Mouse (Mus musculus): ENCODE data around the gene Chga. TPM values are rescaled to one million over a fixed set of nuclear protein-coding genes. Genes with fewer than 3 reads are reported as not detected.

The Chga gene
- polyA plus RNA-seq, 1 experiment = 167 TPM

DNA sequence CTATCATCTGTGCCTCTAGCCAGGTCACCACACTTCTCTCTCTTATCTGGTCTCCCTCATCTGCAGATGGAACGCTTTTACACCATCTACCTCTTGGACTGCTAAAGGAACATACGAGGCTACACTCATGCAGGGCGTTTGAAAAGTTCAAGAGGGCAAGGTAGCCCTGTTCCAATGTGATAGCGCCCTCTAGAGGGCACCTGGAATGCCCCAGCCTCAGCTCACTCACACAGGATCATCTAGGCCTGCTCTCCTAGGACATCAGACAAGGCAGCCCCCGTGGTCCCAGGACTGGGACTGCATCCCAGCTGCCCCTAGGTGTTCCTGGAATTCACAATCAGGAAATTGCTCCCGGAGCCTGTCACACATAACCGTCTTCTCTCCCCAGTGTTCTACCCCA is 41.6 kb downstream of the Chga start:
- DNase-seq (ENCODE audit: extremely low spot score in 1 of 2, low spot score in 1 of 2) = no peak

DNA sequence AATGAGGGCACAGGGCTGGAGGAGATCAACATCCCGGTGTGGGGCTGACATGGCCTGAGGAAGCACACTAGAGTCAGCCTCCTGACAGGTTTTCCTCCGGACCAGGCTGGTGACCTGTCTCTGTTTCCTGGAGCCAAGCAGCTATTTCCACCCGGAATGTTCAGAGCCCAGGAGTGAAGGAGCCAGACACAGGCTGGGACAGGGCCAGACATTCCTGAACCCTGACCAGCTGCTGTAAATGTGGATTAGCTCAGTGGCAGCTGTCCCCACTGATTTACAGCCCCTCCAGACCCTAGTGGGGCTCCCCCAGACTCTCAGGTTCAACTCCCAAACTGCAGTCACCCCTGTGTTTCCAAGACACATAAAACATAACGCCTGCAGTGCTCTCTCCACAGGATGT is 42.7 kb downstream of the Chga start:
- DNase-seq (ENCODE audit: extremely low spot score in 1 of 2, low spot score in 1 of 2) = no peak

DNA sequence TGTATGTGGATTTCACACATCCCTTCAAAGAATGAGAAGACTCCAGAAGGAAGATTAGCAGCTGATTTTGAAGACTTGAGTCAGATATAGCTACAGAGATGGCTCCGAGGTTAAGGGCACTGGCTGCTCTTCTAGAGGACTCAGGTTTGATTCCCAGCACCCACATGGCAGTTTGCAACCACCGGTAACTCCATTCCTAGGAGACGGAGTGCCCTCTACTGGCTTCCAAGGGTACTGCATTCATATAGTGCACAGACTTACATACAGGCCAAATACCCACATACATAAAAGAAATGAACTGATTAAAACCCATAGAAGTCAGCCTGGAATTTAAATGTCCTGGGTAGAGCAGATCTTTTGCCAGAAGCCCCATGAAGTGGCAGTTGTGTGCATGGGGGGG is 43.8 kb downstream of the Chga start:
- DNase-seq (ENCODE audit: extremely low spot score in 1 of 2, low spot score in 1 of 2) = no peak

DNA sequence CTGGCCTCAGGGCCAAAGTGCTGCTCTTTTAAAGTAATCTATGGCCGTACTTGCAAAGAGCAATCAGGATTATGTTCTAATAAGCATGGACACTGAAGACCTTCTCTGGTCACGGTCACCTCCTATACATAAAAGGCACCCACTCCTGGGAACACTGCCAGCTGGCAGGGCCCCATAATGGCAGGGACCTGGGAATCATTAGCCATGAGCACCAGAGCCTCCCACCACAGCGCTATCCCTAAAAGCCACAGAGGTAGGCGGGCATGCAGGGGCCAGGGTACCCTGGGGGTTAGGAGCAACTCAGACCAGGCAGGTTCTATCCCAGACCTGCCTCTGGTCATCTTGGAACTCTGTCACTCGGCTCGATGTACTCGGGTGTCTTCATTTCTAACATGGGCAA is 45.0 kb downstream of the Chga start:
- DNase-seq (ENCODE audit: extremely low spot score in 1 of 2, low spot score in 1 of 2) = no peak

DNA sequence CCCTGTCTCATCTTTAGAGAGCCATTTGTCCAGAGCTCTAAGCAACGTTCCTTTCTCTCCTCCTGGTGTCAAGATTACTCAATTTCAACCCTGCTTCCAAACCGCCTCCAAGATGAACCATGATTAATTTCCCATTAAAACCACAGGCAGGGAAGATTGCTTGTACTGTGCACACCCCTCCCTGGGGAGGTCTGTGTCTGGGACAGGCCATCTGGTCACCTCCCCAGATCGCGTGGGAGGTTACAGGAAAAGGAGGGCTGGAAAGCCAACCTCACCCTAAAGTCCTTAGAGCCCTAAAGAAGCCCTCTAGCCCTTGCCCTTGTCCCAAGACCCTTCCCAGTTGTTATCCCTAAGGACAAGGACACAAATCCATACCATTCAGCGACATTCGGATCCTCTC is 45.6 kb downstream of the Chga start:
- no peak for DNase-seq (ENCODE audit: extremely low spot score in 1 of 2, low spot score in 1 of 2)

DNA sequence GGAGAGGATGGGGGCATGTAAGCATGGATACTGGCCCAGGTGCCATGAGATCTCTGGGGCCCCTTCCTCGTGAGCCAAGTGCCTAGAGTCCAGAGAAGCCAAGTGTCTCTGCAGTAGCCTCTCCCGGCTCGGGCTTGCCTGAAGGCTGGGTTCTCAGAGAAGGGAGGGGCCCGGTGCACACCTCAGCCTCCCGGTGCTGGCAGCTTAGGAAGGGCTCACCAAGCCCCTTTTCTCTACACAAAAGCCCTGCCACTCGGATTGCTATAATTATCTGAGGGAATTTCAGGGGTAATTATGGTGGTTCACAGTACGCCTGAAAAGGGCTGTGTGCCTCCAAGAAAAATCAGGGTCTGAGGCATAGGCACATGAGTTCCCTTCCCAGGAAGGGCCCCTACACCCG is 47.1 kb downstream of the Chga start:
- DNase-seq (ENCODE audit: extremely low spot score in 1 of 2, low spot score in 1 of 2) = no peak

DNA sequence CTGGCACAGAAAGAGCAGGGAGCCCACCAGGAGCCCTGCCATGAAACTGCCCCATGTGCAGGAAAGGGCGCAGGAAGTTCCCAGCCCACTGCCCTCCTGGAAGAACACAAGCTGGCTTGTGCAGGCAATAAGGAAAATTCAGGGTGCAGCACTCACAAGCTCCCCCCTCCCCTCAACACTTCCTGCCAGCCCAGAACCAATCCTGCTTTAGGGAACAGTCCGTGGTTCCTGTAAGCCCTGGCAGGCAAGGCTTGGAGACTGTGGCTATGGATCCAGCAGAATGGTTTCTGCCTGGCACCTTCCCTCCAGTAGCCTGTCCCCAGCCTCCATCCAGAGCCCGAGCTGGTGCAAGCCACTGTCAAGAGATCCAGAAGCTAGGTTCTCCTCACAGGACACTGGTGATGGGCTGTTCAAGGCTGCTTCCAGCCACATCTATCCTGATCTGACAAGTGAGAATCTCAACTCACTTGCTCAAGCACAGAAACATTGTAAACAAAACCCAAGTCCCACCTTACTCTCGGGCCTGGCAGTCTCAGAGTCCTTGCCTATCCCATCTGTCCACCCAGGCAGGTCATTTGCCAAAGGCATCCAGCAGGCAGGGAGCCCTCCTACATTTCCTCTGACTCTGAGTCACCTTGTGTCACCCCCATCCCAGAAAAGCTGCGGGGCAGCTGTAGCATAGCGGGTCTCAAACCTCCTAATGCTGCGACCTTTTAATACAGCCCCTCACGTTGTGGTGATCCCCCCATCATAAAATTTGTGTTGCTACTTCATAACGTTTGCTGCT is 47.7 kb downstream of the Chga start:
- no peak for DNase-seq (ENCODE audit: extremely low spot score in 1 of 2, low spot score in 1 of 2)

DNA sequence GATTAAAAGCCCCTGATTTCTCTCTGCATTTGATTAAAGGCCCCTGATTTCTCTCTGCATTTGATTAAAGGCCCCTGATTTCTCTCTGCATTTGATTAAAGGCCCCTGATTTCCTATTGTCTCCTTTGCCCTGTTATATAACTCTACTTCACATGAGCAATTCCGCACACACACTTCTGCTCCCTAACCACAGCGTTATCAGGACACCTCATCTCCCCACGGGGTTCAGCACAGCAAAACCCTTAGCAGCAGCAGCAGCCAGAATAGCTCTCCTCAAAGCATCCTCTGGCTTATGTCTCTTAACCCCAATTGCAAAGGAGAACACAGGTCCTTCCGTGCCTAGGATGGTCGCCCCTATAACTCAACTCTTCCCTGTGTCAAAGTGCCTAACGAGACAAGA is 50.8 kb downstream of the Chga start:
- no peak for DNase-seq (ENCODE audit: extremely low spot score in 1 of 2, low spot score in 1 of 2)

DNA sequence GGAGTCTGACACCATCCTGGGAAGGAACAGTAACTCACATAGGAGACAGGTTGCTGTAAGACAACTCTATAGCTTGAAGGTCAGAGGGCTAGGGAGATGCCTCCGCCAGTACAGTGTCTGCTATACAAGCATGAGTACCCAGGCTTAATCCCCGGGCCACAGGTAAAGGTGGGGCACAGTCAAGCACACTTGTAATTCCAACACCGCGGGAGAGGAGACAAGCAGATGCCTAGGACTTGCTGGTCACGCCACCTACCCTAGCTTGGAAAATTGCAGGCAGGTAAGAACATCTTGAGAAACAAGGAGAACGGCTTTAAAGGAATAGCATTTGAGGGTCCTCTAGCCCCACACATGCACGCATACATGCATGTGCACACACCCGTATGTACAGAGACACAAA is 52.3 kb downstream of the Chga start:
- no peak for DNase-seq (ENCODE audit: extremely low spot score in 1 of 2, low spot score in 1 of 2)

DNA sequence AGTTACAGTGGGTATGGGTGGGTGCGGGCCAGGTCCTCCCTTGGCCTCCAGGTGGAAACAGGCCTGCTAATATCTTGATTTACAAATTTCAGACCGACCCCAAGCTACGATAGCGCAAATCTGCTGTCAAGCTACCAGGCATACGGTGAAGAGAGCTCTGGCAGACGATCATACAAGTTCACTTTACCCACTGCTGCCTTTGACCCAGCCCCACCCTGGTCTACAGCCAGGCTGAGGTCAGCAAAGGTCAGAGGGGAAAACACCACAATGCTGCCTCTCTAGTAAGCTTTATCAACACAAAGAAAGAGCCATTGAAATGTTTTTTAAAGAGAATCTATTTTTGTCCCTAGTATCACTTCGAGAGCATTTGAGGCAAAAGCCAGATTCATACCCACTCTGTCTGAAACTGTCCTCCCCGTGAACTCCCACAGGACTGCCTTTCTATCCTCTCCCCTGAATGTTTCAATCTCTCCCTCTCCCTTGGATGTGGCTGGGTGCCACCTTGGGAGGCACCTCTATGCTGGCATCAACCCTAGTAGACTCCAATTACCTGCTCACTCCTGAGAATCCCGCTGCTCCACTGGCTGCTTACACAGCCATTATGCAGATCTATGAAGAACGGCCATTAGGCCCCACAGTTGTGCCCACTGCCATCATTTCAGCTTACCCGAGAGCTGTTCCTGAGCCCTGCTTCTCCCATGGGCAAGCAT is 53.2 kb downstream of the Chga start:
- no peak for DNase-seq (ENCODE audit: extremely low spot score in 1 of 2, low spot score in 1 of 2)

DNA sequence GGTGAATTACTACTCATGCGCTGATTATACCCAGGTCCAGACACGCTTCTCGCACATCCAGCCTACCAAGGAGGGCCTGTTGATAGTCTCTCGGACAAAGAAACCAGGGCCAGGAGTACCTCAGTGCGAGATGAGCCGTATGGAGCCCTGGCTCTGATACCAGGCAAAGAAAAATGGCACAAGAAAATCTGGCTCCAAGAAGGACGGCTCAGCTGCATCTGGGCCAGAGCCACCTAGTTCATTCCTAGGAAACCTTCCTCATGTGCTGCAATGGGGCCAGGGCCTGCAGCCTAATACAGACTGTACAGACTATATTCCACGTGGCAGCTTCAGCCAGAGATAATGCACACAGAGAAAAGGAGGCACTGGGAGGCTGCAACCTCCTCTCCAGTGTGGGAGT is 56.2 kb downstream of the Chga start:
- DNase-seq (ENCODE audit: extremely low spot score in 1 of 2, low spot score in 1 of 2) = no peak

DNA sequence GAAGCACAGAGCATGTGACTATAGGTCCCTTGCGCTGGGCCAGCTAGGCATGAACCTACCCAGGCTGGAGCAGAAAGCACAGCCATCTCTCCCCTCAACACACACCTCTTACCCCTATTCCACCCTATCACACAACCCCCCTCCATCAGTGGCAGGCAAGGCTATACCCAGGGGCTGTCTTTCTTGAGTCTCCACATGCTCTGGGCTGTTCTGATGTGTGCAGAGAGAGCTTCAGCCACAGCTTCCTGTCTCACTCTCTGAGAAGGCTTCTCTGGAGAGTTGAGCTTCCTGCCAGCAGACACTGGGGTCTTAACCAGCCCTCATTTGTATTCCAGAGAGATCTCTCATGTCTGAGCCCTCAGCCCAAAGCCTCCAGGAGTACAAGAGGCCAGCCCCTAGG is 57.7 kb downstream of the Chga start:
- no peak for DNase-seq (ENCODE audit: extremely low spot score in 1 of 2, low spot score in 1 of 2)

DNA sequence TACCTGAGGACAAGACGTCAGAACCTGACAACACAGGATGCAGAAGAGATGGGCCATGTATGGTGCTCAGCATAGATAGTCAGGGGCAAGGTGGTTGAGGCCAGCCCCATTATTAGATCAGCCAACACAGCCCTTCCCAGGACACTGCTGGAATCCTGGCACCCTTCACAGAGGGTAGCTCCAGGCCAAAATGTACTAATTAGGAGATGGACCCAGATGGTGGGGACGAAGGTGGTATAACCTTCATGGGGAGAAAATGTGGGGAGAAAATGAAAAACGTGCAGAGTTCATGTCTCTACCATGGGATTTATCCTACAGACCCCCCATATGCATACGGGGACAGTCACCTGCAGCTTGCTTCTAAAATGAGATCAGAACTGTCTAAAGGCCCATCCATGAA is 58.6 kb downstream of the Chga start:
- no peak for DNase-seq (ENCODE audit: extremely low spot score in 1 of 2, low spot score in 1 of 2)

Other genes with a start within 250 kb of the Chga start
- gene Lgmn, start 115.2 kb upstream of the Chga start, polyA plus RNA-seq (2012; rRNA removed) = 110 and 121 TPM in 2 replicates
- 22.7 and 27.2 TPM in 2 replicates for gene Golga5, start 85.8 kb upstream of the Chga start, polyA plus RNA-seq (2012; rRNA removed)
- gene Itpk1, start 150.0 kb downstream of the Chga start, polyA plus RNA-seq (2012; rRNA removed) = 45.0 and 46.4 TPM in 2 replicates
- 8.4 and 12.4 TPM in 2 replicates for gene Moap1, start 188.7 kb downstream of the Chga start, polyA plus RNA-seq (2012; rRNA removed)
- 3.9 and 4.4 TPM in 2 replicates for gene Tmem251, start 188.8 kb downstream of the Chga start, polyA plus RNA-seq (2012; rRNA removed)
- gene Gm28051, start 202.8 kb downstream of the Chga start, polyA plus RNA-seq (2012; rRNA removed) = not detected in 2 replicates
- gene Gon7, start 202.8 kb downstream of the Chga start, polyA plus RNA-seq (2012; rRNA removed) = 10.7 and 12.4 TPM in 2 replicates
- 29.8 and 31.0 TPM in 2 replicates for gene Ubr7, start 203.0 kb downstream of the Chga start, polyA plus RNA-seq (2012; rRNA removed)
- gene Gm20604, start 203.7 kb downstream of the Chga start, polyA plus RNA-seq (2012; rRNA removed) = 28.2 and 30.8 TPM in 2 replicates